Mouse (Mus musculus): Measurements from ENCODE around the gene Gjc1.

The Gjc1 gene

DNA sequence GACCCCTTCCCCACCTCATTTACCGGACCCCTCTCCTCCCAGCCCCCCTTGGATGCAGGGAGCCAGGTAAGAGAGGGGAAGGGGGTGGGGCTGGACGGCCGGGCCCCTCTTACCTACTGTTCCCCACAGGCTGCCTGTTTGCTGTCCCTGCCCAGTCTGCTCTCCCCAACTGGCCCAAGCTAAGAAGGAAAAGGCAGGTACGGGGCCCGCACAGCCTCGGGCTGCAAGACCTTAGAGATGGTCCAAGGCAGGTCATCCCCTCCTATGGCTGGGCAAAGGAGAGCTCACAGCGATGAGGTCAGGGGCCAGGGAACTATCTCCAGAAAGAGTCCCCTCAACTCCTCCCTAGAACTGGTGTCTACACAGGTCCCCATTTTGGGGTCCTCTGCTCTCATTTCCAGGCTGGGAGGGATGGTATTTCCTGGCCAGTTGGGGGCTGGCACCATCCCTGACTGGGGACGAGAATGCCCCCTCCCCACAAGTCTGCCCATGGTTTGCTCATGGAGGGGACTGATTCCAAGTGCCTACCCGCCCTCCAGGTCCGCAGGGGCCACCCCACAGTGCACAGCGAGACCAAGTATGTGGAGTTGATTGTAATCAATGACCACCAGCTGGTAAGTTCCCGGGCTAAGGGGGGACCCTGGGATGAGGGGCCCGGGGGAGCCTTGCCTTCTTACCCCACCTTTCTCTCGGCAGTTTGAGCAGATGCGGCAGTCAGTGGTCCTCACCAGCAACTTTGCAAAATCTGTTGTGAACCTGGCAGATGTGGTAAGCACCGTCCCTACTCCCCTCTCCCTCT, 47.4 kb downstream of the Gjc1 start:
- DNase-seq (ENCODE audit: low spot score): no peak

DNA sequence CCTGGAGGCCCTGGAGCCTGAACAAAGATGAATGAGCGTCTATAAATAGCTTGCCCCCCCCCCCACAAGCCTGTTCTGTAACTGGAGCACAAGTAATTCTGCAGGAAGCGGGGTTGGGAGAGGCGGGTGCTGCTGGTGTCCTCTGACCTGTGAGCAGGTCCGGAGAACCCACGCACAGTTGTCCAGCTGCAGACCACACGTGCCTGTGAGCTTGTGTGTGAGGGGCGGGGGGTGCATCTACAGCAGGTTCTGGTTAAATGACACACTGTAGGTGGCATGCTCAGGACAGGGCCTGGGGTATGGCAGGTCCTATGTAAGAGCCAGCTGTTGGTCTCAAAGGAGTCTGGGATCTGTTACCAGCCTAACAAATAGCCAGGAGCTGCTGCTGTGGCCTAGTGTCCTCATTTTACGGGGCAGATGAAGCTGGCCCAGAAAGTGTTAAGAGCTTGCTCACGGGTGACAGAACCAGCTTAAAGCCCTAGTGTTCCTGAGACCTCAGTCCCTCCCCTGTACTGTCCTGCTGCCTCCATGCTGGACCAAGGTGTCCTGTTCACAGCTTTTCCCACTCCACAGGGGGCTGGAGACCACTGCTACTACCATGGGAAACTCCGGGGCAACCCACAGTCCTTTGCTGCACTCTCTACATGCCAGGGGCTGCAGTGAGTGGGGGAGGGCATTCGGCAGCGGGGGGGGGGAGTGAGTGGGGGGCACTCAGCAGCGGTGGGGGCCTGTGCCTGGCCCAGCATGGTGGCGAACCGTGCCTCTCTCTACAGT, 48.7 kb downstream of the Gjc1 start:
- DNase-seq (ENCODE audit: low spot score): no peak

DNA sequence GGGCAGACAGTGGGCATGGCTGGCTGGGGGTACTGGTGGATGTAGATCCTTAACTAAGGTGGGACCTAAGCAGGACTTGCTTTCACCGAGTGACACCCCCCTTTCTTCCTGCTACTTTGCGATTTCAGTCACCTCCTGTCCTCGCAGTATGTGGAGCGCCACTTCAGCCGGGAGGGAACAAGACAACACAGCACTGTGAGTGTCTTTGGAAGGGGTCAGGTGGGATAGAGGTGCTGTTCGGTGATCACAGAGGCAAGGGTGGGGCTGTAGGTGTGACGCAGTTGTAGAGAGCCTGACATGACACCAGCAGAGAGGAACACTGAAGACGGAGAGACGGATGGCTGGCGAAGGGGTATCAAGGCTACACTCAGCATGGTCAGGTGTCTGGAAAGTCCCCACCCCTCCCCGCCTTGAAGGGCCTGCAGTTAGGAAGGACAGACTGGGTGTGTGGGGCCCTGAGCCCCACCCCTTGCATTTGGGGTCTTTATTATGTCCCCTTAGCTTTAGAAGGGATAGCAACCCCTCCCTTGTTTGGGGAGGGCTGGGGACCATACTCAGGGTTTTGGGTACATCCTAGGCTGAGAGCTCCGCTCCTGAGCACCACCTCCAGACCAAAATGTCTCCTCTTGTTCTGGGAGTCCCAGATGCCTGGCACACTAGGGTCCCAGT, 49.4 kb downstream of the Gjc1 start:
- no peak for DNase-seq (ENCODE audit: low spot score)

DNA sequence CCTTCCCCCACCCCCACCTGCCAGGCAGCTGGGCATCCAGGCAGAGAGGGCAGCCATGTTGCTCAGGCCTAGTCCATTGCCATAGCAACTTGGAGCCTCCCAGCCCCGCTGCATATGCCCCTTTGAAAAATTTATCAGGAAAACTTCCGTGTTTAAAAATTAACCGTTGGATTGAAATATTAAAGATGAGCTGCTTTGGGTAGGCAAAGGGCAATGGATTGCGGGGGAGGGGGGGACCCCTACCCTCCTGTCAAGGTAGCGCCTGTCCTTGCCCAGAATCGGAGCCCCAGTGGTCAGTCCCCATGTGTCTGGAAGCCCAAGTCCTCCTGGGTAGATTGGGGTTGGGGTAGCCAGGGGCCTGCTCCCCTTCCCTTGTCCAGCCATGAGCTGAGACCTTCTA, 50.4 kb downstream of the Gjc1 start:
- no peak for DNase-seq (ENCODE audit: low spot score)

DNA sequence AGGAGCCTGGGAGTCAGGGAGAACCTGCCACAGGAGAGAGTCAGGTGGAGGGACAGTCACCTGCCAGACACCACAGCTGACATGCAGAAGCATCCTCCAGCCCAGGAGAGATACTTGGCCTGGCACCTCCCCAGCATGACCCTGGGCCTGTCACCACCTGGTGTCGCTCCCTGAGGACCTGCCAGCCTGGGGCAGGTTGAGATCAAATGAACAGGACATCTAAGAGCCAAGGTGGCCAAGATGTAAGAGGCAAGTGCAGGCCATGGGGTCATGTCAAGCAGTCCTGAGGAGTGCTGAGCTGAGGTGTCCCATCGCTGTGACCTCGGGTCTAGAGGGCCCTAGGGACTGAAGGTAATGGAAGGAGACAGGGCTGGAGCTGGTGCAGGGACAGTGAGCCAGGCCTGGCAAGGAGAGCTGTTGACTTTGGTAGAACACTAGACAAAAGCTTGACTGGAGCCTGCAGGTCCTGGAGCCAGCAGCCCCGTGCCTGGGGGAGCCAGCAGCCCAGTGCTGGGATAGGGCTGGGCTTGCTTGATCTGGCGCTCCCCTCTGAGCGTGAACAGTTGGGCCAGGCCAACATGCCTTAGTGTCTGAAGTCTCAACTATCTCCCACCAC, 52.3 kb downstream of the Gjc1 start:
- no peak for DNase-seq (ENCODE audit: low spot score)

DNA sequence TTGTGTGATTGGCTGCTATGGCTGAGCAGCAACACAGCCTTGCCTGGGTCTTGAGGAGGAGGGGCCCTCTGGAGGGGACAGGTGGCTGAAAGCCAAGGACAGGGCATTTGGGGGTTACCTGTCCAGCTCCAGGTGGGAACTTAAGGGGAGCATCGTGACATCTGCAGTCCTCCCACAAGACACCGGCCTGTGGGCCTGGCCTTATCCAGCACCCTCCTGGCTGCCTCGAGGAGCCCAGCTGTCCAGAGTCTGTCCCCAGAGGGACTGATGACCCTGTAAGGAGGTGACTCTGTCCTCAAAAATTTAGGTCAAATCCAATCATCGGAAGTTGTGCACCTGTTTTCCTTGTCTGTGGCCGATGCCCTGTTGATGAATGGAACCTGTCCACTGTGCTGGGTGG, 54.1 kb downstream of the Gjc1 start:
- no peak for DNase-seq (ENCODE audit: low spot score)

DNA sequence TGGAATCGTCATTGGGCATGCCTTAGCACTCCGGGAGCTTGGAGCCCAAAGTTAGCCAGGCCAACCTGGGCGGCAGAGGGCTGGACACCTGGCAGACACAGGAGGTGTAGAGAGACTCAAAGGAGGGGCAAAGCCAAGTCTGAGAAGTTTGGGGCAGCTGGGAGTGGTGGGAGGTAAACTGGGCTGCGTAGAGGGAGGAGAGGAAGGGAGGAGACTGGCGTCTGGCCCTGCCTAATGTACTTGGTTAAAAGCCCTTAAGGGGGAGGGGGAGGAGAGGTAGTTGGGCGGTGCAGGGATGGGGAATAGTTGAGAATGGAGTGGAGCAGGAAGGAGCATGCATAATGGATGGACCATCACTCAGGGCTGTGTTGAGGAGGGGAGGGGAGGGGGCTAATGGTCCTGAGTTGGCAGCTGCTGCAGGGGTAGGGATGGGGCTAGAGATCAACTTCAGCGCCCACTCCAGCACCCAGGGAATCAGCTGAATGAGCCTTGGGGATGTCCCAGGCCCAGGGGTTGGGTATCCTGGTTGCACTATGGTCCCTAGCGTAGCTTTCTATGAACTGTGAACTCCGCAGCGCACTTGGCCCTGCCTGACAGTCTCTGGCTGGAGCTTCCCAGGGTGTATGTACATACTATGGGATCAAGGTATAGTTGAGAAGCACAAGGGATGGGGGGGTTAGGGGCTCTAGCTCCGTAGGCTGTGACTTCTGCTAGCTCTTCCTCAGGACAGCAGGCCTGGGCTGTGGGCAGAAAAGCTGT, 56.3 kb downstream of the Gjc1 start:
- DNase-seq (ENCODE audit: low spot score): no peak

DNA sequence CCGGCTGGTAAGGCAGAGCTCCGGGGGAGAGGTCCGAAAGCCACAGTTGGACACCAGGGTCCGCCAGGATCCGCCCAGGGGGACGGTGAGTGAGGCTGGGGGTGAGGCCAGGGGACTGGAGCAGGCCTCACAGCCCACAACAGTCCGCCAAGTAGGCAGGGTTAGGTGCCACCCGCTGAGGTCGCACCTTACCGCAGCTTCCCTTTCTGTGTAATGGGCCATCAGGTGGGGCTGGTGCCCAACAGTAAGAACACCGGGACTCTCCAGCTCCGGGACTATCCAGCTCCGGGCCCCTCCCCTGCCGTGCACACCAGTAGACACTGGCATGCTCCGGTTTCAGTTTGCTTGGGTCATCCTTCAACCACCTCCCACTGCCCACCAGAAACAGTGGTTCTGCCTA, 57.3 kb downstream of the Gjc1 start:
- no peak for DNase-seq (ENCODE audit: low spot score)

DNA sequence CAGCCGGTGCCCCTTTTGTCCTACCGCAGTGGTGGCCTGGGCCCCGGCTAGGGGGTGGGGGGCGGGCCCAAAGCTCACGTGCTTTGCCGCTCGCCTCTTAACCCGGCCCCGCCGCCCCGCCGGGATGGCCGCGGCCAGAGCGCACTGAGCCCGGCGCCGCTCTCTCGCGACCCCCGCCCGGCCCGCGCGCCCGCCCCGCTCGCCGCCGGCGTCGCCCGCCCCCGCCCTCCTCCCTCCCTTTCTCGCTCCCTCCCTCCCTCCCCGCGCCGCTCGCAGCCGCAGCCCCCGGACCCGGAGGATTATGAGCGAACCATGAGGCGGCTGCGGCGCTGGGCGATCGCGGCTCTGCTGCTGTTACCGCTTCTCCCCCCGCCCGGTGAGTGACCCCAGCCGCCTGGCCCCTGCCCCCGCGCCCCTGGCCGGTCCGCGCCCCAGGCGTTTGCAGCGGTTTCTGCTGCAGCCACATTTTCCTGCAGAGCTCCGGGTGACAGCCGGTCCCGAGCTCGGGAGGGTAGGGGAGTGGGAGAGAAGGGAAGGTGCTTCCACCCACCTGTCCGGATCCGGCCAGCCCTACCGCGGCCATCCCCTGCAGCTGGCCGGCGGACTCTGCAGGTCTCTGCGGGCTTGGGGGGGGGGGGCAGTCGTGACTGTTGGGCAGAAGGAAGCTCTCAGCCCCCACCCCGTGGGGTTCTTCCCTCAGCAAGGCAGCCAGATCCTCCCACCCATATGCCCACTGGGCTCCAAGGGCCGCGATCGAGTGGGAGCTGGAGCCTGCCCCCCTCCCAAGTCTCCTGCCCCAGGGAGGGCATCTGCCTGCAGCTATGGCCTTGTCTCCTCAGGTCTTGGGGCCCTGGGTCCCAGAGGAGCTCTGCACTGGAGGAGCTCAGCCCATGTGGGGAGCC, 57.9 kb downstream of the Gjc1 start, which contains the start of gene Adam11:
Gene Adam11 (plus strand): TSS at position 131 of the 902 bp plus-strand sequence.
- no peak for DNase-seq (ENCODE audit: low spot score)

DNA sequence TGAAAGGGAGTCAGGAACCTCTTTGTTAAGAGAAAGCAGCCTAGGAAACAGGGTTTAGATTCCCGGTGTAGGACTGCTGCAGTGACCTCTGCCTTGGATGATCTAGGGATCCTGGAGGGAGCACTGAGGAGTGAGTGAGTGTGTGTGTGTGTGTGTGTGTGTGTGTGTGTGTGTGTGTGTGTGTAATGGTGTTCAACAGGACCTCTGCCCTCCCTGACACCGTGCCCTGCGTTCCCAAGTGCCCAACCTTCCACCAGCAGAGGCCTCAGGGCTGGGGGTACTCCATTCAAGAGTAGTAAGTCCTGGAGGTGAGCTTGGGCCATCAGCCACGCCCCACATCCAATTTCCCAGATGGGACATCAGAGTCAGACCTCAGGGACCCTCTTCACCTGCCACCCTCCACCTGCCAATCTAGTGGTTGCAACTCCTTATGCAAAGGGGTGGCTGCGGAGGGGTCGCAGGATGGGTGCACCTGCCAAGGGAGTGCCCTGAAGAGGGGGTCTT, 58.6 kb downstream of the Gjc1 start:
- DNase-seq (ENCODE audit: low spot score): no peak

DNA sequence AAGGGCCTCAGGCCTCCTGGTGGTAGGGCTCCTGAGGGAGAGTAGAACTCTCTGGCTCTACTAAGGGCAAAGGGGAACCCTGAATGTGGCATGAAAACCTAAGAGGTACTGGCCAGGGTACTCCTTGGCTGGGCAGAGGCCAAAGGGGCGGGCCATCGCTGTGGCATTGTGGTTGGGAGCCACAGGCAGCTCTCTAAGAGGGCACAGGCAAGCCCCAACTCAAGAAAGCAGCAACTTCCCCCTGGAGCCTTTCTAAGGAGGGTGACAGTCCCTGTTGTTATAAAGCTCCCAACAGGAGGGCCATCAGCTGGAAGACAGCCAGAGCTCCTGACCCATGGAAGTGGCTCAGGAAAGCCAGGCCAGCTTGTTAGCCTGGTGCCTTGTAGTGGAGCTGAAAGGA, 60.5 kb downstream of the Gjc1 start:
- no peak for DNase-seq (ENCODE audit: low spot score)

DNA sequence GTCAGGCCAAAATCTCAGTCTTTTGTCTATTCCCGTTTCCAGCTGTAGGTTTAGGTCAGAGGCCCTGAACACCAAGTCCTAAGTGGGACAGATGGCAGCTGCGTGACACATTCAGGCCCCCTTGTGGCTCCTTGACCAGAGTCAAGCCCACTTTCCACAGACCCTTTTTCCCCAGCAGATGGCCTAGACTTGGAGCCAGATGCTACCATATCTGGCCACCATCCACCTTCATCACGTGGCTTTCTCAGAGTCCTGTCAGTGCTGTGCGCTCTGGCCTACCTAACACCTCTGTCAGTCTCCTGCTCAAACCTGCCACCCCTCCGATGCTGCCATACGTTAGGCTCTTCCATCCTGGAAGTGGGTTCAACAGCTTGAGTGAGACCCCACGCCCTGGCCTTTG, 64.1 kb downstream of the Gjc1 start:
- no peak for DNase-seq (ENCODE audit: low spot score)

DNA sequence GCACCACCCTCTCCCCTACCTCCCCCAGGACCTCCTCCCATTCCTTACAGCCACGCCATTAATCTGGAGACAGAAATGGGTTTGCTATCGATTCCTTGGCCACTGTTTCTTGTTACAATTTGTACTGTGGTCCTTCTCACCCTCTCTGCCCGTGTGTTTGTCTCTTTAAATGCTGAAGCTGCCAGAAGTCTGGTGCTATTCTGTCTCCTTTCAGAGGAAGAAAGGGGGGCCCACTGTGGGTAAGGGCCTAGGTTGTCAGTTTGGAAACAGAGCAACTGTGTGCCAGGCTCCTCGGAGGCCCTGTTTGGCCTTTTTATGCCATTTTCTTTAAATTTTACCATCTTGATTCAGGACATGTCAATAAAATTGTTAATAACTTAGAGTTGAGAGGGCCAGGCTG, 65.1 kb downstream of the Gjc1 start:
- DNase-seq (ENCODE audit: low spot score): no peak

DNA sequence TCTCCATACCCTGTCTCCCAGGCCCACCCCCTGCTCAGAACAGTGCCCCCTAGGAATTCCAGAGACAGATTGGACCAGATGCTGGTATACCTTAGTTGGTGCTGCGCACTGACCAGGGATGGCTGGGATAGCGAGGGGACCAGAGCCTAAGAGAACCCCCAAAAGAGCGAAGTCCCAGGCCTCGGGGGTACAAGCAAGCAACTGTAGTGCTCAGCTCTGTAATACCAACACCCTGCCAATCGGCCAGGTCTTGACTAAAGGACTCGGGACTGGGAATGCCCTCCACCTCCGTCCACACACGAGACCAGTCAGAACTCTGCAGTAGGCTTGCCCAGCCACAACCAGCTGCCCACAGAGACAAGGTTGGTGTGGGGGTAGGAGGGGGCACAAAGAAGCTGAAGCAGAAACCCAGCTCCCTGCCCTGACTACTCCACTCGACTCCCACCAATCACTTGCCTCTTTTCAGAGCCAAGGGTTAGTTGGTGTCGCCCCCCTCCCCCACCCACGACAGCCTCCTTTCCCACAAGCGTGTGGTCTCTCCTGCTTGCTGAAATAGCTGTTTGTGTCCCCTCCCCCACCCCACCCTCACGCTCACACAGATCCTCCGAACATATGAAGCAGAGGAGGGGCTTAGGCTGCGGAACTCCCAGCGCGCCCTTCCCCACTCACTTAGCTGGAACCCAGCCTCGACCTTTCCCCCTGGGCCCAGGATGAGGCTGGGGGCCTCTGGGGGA, 65.7 kb downstream of the Gjc1 start:
- no peak for DNase-seq (ENCODE audit: low spot score)

DNA sequence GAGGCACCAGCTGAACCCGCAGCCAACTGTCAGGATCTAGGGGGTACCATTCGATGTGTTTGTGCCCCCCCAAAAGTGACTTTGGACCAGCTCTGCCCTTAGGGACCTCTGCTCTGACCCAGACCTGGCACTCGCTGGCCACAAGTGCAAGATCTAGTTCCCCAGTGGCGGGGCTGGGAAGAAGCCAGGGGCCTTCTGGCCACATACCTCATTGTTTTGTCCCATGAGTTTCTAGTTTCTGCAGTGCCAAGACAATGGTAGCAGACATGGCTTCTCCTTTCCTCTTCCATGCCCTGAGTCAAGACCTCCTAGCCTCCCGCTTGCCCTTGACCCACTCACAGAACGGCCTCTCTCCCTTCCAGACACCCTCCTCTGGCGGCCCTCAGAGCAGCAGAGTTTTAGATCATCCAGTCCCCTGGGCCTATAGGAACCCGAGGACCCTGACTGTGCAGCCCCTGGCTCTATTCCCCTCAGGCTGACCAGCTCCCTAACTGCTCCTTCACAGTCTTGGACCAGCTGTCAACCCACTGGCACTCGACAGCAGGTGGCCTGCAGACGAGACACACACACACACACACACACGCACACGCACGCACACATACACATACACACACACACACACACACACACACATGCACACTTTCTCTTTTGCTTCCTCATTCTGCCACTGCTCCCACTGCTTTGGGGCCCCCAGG, 66.5 kb downstream of the Gjc1 start:
- DNase-seq (ENCODE audit: low spot score): no peak

DNA sequence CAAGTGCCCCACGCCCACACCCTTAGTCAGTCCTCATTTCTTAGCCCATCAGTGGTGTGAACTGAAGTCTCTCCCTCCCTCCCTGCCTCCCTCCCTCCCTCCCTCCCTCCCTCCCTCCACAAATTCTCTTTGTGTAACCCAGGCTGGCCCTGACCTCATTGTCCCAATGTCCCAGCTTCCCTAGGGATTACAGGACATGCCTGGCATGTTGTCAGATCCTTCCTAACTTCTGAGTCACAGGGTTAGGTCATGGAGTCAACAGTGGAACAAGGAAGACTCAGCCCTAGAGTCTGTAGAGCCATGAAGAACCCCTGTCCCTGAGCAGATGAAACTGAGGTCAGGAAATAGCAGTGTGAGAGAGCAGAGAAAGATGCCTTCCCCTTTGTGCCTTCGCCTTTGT, 69.8 kb downstream of the Gjc1 start:
- no peak for DNase-seq (ENCODE audit: low spot score)
